Mouse (Mus musculus) monocyte, adult 2 months (primary cell): ENCODE data around the gene Clasp1.

Experiments
- DNase-seq, 2 experiments: peaks; one replicate each; pipeline ENCODE4 v3.0.0; 2022; ENCODE audit warnings: low spot score in 2 of 2, low read depth in 1 of 2

Clasp1 gene

DNA sequence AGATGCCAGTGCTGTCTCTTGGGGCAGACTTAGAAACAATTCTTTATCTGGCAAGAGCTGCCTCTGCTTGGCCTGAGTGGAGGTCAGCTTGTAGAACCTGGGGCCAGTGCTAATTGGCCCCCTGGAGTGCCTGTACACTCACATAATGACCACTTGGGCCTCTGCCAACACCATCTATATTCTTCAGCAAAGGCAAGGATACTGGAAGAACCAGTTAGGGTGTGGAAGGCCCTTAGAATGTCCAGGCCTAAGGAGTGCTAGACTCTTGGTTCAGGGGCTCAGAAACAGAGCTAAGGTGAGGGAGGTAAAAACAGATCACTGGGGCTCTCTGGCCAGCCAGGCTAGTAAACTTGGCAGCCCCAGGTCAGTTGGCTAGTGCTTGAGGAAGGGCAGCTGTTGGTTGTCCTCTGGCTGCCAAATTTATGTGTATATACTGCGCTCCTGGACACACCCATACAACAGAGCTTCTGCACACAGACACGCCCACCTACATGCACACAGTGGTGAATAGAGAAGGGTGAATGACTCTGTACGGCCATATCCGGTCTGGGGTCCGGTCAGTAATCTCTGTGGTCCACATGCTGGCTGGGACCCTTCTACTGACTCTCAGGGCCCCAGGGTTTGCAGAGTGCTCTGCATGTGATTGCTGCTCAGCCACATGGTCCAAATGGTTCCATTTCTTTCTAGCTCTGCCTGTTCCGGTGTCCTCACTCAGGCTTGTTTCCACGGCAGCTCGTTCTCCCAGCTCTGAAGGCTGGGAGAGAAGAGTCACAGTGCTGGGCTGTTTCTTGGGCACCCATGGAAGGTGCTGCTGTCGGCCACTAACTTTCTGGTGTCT lies 261.3 kb downstream of the Clasp1 start:
- no peak for DNase-seq

DNA sequence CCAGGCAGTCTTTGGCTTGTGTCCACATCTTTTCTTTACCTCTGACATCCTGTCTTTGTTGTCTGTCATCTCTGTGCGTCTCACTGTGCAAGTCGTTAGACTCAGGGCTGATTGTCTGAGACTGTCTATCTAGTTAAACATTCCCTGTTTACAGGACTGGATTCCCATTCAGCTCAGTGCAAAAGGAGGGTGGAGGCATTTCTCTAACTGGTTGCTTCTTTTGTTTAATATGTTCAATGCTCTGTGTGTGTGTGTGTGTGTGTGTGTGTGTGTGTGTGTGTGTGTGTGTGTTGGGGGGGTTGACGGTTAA lies 261.9 kb downstream of the Clasp1 start:
- DNase-seq, result no peak

DNA sequence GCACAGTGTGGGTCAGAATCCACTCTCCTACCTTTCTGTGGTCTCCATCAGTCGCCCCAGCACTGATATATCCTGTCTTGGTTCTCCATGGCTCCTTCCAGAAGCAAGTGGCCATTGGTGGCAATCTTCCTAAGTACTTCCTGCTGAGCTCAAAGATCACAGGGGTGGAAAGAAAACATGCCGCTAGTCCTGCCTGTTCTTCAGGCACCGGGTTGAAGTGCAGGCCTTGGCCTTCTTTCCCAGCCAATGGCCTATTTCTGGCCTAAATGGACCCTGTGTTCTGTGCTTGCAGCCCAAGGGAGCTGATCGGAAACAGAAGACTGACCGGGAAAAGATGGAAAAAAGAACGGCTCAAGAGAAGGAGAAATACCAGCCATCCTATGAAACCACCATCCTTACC lies 269.9 kb downstream of the Clasp1 start:
- DNase-seq, result no peak

DNA sequence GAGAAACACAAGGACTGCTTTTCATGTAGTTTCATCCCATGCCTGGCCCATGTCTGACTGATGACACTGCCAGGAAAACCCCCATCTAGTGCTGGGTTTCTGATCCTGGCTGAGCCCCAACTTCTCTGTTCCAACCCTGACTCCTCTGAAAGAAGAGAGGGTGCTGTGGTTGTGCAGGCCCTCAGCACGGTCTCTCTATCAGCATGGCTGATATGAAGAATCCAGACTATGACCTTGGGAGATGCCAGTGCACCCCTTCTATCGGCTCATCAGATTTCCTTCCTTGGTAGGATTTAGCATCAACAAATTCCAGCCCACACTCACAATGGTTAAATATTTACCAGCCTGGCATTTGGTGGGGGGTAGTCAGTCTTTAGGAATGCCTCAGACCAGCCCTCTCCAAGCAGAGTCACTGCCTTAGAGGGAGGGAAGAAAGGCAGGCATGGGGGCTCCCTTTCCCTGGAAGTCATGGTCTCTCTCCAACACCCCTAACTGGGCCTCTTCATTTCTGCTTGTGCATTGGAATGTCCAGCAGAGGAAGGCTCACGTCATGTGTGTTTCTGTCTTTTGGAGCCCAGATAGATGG lies 272.1 kb downstream of the Clasp1 start:
- DNase-seq, result no peak
